Mouse (Mus musculus) E14TG2a.4 (cell line): ENCODE data around the gene Bglap.
"Not testable (repeated sequence)": the region's sequence is repeated elsewhere in the genome, so short reads cannot be mapped to it uniquely, and the experiment has no call there.

ENCODE experiments used
- H3K27me3 ChIP-seq: 2 replicates; pipeline ENCODE4 v1.6.1; 2014; ENCODE audit warnings: low read length, control low read depth; ENCODE audit not compliant: insufficient read depth
- H3K36me3 ChIP-seq: 2 replicates; pipeline ENCODE4 v1.6.1; 2014; ENCODE audit warnings: low read length, control low read depth; ENCODE audit not compliant: insufficient read depth
- H3K4me1 ChIP-seq: replicated peaks from 2 replicates; pipeline ENCODE4 v1.6.1; 2014; ENCODE audit warnings: low read depth, low read length, control low read depth
- H3K4me3 ChIP-seq: replicated peaks from 2 replicates; pipeline ENCODE4 v1.5.1; 2014; ENCODE audit warnings: mild to moderate bottlenecking, low read length
- H3K9me3 ChIP-seq: 2 replicates; pipeline ENCODE4 v1.6.1; 2014; ENCODE audit warnings: low read length, control low read depth
- CTCF ChIP-seq: conservative IDR thresholded peaks from 2 replicates; pipeline ENCODE4 v1.5.1; 2014; ENCODE audit warnings: low read length
- NANOG ChIP-seq: IDR thresholded peaks from 2 replicates; pipeline ENCODE4 v1.6.1; 2014; ENCODE audit warnings: borderline replicate concordance, low read length, mixed read lengths
- POU5F1 ChIP-seq: IDR thresholded peaks from 2 replicates; pipeline ENCODE4 v1.6.1; 2014; ENCODE audit warnings: low read length, borderline replicate concordance

Bglap gene

DNA sequence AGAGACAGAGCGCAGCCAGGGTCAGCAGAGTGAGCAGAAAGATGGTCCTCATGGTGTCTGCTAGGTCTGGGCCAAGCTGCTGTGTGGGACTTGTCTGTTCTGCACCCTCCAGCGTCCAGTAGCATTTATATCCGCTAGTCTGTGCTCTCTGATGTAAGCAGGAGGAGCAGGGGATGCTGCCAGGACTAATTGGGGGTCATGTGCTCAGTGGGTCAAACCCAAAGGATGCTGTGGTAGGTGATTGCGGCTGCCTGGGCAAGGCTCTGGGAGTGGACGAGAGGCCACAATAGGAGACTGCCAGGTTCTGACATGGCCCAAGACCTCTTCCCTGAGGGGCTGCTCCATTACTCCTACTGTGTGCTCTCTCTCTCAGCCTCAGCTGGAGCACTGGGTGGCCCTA, at the start of gene Bglap:
Gene Bglap (minus strand): TSS at position 101 of the 400 bp plus-strand sequence.
- Histone ChIP-seq H3K4me3 (no peak within 1 kb of the TSS), H3K9me3 (no peaks in the 10 kb centered on the region), H3K4me1 (peaks cover 6% of the 10 kb centered on the region), H3K36me3 (no peaks in the 10 kb centered on the region), H3K27me3 (no peaks in the 10 kb centered on the region)
- no peak for TF ChIP-seq CTCF
- TF ChIP-seq POU5F1 = no peak
- TF ChIP-seq NANOG = no peak

DNA sequence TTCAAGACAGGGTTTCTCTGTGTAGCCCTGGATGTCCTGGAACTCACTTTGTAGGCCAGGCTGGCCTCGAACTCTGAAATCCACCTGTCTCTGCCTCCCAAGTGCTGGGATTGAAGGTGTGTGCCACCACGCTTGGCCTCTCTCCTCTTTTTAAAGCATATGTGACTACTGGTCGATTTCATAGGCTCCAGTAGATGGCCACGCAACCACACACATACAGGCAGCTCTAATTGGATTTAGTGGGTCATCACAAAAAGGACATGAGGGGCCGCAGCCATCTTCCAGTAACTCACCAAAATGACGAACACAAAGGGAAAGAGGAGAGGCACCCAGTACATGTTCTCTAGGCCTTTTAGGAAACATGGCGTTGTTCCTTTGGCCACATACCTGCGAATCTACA, 44.4 kb upstream of the Bglap start:
- H3K9me3 ChIP-seq, H3K27me3 ChIP-seq, H3K36me3 ChIP-seq, H3K4me3 ChIP-seq: not testable (repeated sequence)
- peaks cover 21% of the 10 kb centered on the region for H3K4me1 ChIP-seq

DNA sequence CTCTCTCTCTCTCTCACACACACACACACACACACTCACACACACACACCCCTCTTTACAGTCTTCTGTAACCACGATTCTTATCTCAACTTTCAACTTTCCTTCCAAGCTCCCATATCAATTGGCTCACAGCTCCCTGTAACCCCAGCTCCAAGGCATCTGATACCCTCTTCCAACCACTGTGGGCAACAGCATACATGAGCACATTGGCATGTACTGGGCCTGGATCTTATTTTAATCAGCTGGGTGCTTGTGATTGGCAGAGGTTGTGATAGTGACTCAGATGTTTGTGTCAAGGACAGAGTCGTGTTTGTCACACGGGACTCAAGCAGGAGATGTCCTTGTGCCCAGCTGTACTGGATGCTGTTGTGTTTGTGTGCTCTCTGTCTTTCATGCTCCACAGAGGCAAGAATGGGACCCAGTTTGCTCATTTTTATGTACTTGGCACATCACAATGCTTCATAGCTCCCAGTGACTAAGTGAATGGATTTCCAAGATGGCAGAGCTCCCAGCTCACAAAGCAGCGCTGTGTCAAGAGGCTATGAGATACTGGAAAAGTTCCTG, 43.2 kb upstream of the Bglap start:
- TF ChIP-seq NANOG (no peak), CTCF (no peak)
- no peaks in the 10 kb centered on the region for H3K9me3 ChIP-seq
- peaks cover 28% of the 10 kb centered on the region for H3K4me1 ChIP-seq
- no peaks in the 10 kb centered on the region for H3K27me3 ChIP-seq
- no peak overlapping the region for H3K4me3 ChIP-seq
- H3K36me3 ChIP-seq = no peaks in the 10 kb centered on the region

DNA sequence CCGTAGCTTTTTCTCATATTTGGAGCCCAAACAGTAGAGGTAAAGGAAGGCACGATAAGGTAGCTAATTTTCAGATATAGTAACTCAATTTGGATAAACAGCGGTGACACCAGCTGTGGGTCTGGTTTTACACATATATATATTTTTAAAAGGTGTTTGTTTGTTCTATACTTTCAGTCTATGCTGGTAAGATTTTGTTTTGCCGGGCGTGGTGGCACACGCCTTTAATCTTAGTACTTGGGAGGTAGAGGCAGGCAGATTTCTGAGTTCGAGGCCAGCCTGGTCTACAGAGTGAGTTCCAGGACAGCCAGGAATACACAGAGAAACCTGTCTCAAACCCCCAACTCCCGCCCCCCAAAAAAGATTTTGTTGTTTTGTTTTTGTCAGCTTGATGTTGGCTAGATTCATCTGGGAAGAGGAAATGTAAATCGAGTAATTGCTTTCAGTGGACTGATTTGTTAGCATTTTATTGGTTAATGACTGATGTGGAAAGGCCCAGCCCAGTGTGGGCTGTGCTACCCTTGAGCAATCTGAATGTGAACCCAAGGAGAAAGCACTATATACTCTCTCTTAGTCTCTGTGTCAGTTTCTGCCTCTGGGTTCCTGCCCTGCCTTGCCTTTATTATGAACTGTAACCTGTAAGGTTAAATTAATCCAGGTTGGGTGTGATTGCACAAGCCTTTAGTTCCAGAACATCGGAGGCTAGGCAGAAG, 41.6 kb upstream of the Bglap start:
- Histone ChIP-seq H3K4me3 (no peak overlapping the region), H3K4me1 (peaks cover 43% of the 10 kb centered on the region), H3K36me3 (peaks cover 10% of the 10 kb centered on the region), H3K27me3 (no peaks in the 10 kb centered on the region), H3K9me3 (no peaks in the 10 kb centered on the region)
- no peak for TF ChIP-seq CTCF
- no peak for TF ChIP-seq NANOG
- TF ChIP-seq POU5F1 = no peak

DNA sequence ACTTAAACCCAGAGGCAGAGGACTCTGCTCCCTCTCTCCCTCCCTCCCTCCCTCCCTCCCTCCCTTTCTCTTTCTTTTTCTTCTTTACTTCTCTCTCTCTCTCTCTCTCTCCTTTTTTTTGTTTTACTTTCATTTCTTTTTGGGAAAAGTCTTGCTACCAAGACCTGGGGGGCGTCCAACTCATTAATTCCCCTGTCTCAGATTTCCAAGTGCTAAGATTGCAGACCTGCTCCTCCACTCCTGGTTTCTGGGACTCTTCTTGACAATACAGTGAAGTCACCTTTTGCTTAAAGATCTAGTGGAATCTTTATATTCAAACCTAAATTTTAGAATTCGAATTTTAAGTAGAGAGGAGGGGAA, 41.0 kb upstream of the Bglap start:
- no peaks in the 10 kb centered on the region for H3K27me3 ChIP-seq
- peaks cover 49% of the 10 kb centered on the region for H3K4me1 ChIP-seq
- H3K4me3 ChIP-seq = no peak overlapping the region
- TF ChIP-seq POU5F1 (no peak), CTCF (no peak), NANOG (no peak)
- no peaks in the 10 kb centered on the region for H3K9me3 ChIP-seq
- H3K36me3 ChIP-seq = peaks cover 16% of the 10 kb centered on the region

DNA sequence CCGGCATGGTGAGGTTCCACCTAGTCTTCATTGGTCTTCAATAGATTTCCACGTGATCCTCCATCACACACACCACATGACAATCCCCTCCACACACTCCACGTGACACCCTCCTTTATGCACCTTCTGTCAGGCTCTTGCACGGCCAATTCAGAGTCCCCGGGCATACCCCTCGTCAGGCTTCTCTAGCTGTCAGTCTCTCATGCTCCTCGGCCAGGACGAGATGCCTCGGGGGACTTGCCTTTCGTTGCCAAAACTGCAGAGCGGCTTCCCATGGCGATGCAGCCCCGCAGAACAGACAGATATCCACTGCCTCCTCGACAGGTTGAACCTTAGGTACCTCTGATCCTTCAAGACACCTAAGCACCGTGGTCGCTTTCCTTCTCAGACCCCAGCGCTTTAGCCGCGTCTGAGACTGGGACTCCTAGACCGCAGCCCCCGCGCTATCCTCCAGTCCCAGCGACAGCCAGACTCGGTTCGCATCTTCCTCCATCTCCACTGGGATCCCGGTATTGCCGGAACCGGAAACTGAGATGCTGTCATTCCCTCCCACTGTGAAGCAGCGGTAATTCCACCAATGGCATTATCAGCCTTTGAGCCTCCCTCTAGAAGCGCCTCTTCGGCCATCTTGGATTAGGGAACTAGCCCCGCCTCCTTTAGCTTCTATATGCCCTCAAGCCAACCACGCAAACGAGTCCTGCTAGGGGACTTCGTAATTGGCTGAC, 40.5 kb upstream of the Bglap start, which contains the start of gene Slc25a44:
Gene Slc25a44 (minus strand): TSS at position 535 of the 725 bp plus-strand sequence.
- H3K27me3 ChIP-seq = no peaks in the 10 kb centered on the region
- H3K4me1 ChIP-seq = peaks cover 54% of the 10 kb centered on the region
- no peaks in the 10 kb centered on the region for H3K9me3 ChIP-seq
- H3K4me3 ChIP-seq = peak within 1 kb of the TSS; percentile 89
- peaks cover 21% of the 10 kb centered on the region for H3K36me3 ChIP-seq
- no peak for TF ChIP-seq CTCF
- no peak for TF ChIP-seq NANOG
- TF ChIP-seq POU5F1 = no peak

DNA sequence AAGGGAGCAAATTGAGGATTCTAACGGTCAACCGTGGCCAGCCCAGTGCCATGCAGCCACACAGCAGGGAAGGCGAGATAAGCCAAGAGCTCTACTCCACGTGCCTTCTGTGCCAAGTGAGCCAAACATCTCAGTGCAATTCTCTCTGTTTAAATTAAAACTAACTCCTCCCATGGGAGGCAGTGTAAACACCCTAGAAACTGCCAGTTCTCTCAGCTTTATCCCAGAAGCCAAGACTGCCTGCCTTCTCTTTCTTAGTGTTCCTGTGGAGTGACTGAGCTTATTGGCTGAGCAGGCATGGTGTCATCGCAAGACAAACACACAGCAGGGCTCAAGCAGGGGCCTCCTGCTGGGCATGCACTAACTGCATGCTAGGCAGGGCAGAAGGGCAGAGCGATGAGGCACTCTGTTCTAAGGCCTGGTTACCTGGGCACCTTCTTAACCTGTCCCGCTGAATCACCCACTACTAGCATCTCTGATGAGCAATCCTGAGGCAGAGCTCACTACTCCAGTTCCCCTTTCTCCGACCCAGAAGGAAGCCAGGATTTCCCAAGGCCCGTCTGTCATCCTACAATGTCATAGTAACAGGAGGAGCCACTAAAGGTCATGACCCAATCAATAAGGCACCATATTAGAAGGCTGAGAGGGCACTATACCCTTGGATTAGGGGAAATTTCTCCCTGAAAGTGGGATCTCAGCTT, 37.9 kb upstream of the Bglap start:
- Histone ChIP-seq H3K4me3 (no peak overlapping the region), H3K27me3 (no peaks in the 10 kb centered on the region), H3K9me3 (no peaks in the 10 kb centered on the region), H3K4me1 (peaks cover 66% of the 10 kb centered on the region), H3K36me3 (peaks cover 47% of the 10 kb centered on the region)
- no peak for TF ChIP-seq CTCF
- TF ChIP-seq POU5F1 = no peak
- TF ChIP-seq NANOG = no peak

DNA sequence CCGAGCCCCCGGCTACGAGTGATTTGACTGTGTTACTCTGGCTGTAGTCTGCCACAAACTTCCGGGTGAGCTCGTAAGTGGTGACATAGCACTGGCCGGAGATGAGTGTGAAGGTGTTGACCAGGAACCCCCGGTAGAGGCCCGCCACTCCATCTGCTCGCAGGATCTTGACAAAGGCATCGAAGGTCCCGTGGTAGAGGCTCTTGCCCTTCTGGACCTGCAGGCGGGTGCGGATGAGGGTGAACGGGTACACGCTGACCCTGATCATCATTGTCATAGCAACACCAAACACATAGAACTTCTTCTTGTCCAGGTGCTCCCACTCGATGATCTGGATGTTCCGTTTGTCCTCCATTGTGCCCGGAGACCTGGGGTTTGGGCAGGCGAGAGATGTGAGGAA, 36.5 kb upstream of the Bglap start:
- TF ChIP-seq NANOG (no peak), CTCF (no peak), POU5F1 (no peak)
- Histone ChIP-seq H3K9me3 (no peaks in the 10 kb centered on the region), H3K36me3 (peaks cover 61% of the 10 kb centered on the region)

More for the DNA sequence above, 36.5 kb upstream of the Bglap start:
- H3K4me1 ChIP-seq = peaks cover 72% of the 10 kb centered on the region
- H3K4me3 ChIP-seq = no peak overlapping the region
- H3K27me3 ChIP-seq = no peaks in the 10 kb centered on the region
